Mouse (Mus musculus): ENCODE measurements at regions not wholly inside any gene's neighbourhood (a gene's known extent, or its start where the extent isn't known, plus 50 kb on each side); places are given as distances from the start of the nearest gene placed in this dataset.
"Not testable (repeated sequence)": the region's sequence is repeated elsewhere in the genome, so short reads cannot be mapped to it uniquely, and the experiment has no call there.

DNA sequence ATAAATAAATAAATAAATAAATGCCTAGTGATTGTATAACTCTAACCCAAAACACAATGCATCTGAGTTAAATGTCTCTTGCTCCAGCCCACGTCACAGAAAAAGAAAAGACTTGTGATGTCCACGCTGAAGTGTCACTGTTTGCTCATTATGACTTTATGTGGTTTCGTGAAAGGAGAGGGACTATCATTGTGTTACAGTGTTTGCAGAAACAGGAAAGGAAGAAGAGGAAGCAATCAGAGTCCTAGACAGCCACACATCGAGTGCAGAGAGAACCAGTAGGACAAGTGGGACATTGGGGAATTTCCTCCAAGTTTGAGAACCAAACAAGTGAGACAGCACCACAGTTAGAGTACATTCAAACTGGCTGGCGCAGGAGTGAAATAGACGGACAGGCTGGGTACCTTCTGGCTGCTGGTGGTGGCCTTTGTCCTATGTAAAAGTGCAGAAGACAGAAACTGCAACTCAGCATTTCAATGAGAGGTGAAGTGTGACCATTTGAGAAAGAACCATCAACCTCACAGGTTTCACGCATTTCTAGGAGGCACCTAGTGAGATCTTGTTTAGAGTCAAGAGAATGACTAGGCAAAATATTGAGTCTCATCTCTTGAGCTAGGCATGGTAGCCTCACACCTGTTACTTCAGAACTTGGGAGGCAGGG, 59.6 kb downstream of the Fasl start:
- H3K27me3 ChIP-seq (ENCODE audit: control insufficient read depth, insufficient read depth, low read length, poor library complexity, severe bottlenecking), result no peaks in the 10 kb centered on the region; the same call in 1 of the 2 replicates
- DNase-seq (ENCODE audit: low read depth, low spot score), result peak; percentile 49
- no peaks in the 10 kb centered on the region for H3K36me3 ChIP-seq (ENCODE audit: control insufficient read depth, insufficient read depth, low read length, poor library complexity, severe bottlenecking)

DNA sequence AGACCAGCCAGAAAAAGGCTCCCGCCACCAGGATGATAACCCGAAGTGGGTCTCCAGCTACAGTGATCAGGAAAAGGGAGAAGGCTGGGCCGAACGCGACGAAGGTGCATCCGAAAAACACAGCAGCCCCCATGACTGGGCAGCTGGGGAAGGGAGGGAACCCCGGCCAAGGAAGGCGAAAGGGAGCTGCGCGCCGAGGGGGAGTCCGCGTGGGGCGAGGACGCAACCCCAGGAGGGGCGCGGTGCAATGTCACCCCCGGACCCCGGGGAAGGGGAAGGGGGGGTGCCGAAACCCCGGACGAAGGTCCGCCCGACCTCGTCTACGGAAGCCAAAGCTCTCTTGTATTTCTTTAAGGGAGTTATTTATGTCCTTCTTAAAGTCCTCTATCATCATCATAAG, 60.9 kb downstream of the Fasl start:
- H3K27me3 ChIP-seq (ENCODE audit: control insufficient read depth, insufficient read depth, low read length, poor library complexity, severe bottlenecking); DNase-seq (ENCODE audit: low read depth, low spot score); H3K36me3 ChIP-seq (ENCODE audit: control insufficient read depth, insufficient read depth, low read length, poor library complexity, severe bottlenecking): not testable (repeated sequence)

DNA sequence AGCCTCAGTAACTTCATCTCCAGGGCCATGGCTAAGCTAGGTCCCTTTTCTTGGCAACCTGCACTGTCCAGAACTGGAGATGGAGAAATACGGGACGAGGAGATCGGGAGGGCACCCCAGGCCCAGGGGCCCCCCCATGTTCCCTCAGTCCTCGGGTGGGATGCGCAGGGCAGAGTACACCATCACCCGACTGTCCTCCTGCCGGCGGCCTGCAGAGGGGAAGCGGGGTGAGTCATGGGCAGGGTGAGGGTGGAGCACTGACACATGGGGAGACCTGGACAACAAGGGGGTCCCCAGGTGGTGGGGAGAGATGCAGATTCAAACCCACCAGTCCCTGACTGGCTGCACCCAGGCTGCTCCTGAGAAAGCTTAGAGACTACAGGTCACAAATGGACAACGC, 62.2 kb downstream of the Fasl start:
- not testable (repeated sequence) for H3K36me3 ChIP-seq (ENCODE audit: control insufficient read depth, insufficient read depth, low read length, poor library complexity, severe bottlenecking); H3K27me3 ChIP-seq (ENCODE audit: control insufficient read depth, insufficient read depth, low read length, poor library complexity, severe bottlenecking); DNase-seq (ENCODE audit: low read depth, low spot score)

DNA sequence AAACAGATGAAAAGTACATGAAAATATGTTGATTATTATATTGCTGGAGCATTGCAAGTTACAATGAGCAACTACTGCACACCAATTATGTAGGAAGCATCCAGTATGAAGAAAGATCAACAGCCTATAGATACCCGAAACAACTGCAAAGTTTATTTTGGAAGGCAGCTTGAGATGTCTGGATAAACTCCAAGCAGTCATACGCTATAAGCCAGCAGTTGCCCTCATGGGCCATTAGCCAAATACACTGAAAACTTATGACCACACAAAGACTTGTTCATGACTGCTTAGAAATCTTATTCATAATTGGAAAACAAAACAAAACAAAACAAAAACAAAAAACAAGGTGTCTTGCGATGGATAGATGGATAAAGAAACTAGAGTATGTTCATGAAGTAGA, 68.4 kb downstream of the Fasl start:
- no peak for DNase-seq (ENCODE audit: low read depth, low spot score)
- H3K27me3 ChIP-seq (ENCODE audit: control insufficient read depth, insufficient read depth, low read length, poor library complexity, severe bottlenecking), result no peaks in the 10 kb centered on the region
- H3K36me3 ChIP-seq (ENCODE audit: control insufficient read depth, insufficient read depth, low read length, poor library complexity, severe bottlenecking), result no peaks in the 10 kb centered on the region

DNA sequence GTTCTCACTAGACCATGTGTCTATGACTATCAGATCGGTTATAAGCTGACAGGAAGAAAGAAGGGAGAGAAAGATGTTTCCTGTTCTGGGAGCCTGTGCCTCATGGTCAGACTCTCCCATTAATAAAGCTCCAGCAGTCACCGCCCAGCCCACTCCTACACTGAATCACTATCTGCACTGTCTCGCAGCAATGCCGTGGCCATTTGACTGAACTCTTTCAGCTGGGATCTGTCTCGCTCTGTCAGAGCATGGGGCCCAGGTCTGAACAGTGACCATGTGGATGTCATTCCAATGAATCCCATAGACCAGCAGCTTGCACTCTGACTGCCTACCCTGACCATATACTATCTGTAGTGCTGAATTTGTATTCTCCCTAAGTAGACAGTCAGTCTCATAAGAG, 70.0 kb downstream of the Fasl start:
- no peaks in the 10 kb centered on the region for H3K27me3 ChIP-seq (ENCODE audit: control insufficient read depth, insufficient read depth, low read length, poor library complexity, severe bottlenecking)
- DNase-seq (ENCODE audit: low read depth, low spot score), result no peak
- H3K36me3 ChIP-seq (ENCODE audit: control insufficient read depth, insufficient read depth, low read length, poor library complexity, severe bottlenecking), result no peaks in the 10 kb centered on the region

DNA sequence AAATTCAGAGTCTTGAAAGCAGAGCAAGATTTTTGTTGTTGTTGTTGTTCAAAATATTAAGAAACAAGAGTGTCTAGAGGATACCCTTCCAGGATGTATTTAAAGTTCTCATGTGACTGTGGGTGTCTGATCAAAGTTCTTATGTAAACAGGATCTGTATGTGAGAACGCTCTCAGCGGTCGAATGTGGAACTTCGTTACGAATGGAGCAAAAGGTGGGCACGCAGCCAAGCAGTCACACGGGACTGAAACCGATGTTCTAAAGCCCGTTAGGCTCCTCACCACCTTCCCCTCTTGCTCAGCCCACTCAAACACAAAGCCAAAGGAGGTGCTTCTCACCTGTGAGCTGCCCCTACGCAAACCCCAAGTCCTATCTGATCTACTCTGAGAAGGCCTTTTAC, 75.4 kb downstream of the Fasl start:
- peak; percentile 77 for DNase-seq (ENCODE audit: low read depth, low spot score)
- Histone ChIP-seq H3K27me3 (ENCODE audit: control insufficient read depth, insufficient read depth, low read length, poor library complexity, severe bottlenecking) (no peaks in the 10 kb centered on the region), H3K36me3 (ENCODE audit: control insufficient read depth, insufficient read depth, low read length, poor library complexity, severe bottlenecking) (no peaks in the 10 kb centered on the region)

DNA sequence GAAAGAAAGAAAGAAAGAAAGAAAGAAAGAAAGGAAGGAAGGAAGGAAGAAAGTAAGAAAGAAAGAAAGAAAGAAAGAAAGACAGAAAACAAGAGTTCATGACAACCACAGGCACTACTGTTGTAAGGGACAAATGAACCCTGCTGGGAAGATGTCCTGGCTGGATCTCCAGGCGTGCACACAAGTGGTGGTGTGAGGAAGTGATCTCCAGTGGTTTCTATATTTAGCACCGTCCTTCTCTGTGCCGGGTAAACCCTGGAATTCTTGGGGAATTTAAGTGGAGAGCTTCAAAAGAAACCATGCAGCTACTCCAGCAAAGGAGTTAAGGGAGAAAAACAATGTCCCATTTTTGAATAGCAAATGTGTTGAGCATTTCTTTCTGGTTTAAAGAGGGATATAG, 76.0 kb downstream of the Fasl start:
- no peak for DNase-seq (ENCODE audit: low read depth, low spot score)
- H3K36me3 ChIP-seq (ENCODE audit: control insufficient read depth, insufficient read depth, low read length, poor library complexity, severe bottlenecking), result no peaks in the 10 kb centered on the region
- H3K27me3 ChIP-seq (ENCODE audit: control insufficient read depth, insufficient read depth, low read length, poor library complexity, severe bottlenecking), result no peaks in the 10 kb centered on the region

DNA sequence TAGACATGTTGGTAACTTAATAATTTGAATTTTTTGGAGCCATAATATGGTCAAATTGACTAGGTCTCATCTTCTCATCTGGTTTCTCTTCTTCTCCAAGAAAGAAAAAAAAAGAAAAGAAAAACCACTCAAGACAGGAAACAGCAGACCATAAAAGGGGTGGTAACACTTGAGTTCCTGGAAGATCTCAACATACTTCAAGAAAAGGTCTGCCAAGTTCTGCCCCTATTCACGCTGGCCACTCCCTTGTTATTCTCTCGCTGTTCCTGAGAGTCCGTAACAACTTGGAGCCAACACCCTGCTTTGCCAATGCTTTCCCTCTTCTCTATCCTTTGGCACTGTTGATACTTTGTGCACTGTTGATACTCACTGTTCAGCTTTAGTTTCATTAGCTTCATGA, 81.2 kb downstream of the Fasl start:
- DNase-seq (ENCODE audit: low read depth, low spot score), result no peak
- Histone ChIP-seq H3K27me3 (ENCODE audit: control insufficient read depth, insufficient read depth, low read length, poor library complexity, severe bottlenecking) (no peaks in the 10 kb centered on the region), H3K36me3 (ENCODE audit: control insufficient read depth, insufficient read depth, low read length, poor library complexity, severe bottlenecking) (no peaks in the 10 kb centered on the region)

DNA sequence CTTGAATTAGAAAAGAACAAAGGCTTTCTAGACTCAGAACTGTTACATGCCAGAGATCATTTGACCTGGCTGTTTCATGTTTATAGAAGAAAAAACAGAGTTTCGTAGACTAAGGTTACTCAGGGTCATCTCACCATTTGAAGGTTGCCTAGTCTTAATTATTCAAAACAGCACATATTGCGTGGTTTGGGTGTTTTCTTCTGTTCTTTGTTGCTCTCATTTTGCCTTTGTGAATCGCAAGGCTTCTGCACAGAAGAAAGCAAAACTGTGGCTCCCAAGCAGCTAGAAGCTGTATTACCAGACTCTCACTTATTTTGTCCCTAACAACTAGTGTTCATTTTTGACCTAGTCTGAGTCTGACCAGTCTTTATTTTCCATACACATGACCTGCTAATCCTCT, 83.3 kb downstream of the Fasl start:
- DNase-seq (ENCODE audit: low read depth, low spot score), result no peak
- H3K36me3 ChIP-seq (ENCODE audit: control insufficient read depth, insufficient read depth, low read length, poor library complexity, severe bottlenecking), result no peaks in the 10 kb centered on the region
- H3K27me3 ChIP-seq (ENCODE audit: control insufficient read depth, insufficient read depth, low read length, poor library complexity, severe bottlenecking), result no peaks in the 10 kb centered on the region

DNA sequence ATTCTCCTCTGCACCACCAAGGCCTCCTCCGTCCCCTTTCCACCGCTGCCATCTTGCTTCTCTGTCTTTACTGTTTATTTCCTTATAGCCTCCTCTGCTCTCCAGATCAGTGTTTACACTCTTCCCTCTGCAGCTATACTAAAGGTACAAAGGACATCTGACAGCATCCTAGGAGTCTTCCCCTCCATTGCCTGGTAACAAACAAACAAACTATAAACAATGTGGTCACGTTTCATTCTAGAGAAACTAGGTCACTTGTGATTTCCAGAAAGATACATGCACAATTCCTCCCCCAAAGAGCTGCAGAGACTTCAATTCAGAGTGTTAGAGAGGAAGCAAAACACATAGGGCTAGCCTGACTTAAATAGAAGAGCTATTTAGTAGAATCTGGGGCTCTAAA, 83.8 kb downstream of the Fasl start:
- Histone ChIP-seq H3K36me3 (ENCODE audit: control insufficient read depth, insufficient read depth, low read length, poor library complexity, severe bottlenecking) (no peaks in the 10 kb centered on the region), H3K27me3 (ENCODE audit: control insufficient read depth, insufficient read depth, low read length, poor library complexity, severe bottlenecking) (no peaks in the 10 kb centered on the region)
- DNase-seq (ENCODE audit: low read depth, low spot score), result no peak

DNA sequence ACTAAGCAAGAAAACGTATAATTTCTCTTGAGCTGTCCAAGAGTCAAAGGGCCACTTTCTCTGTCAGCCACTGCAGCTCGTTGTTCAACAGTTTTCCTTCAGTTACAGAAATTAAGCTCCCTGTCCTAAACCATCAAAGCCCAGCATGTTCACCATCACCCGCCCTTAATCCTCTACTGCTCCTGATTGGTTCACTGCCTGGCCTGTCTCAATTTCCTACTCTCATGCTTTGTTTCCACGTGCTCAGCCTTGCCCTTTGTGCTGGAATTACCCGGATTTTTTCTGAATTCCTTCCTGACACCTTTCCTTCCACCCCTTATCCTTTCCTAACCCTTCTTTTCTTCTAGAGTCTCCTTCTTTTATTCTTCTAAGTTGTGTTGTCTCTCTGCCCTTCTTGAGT, 92.4 kb downstream of the Fasl start:
- Histone ChIP-seq H3K27me3 (ENCODE audit: control insufficient read depth, insufficient read depth, low read length, poor library complexity, severe bottlenecking) (no peaks in the 10 kb centered on the region), H3K36me3 (ENCODE audit: control insufficient read depth, insufficient read depth, low read length, poor library complexity, severe bottlenecking) (no peaks in the 10 kb centered on the region; the same call in 1 of the 2 replicates)
- no peak for DNase-seq (ENCODE audit: low read depth, low spot score)

DNA sequence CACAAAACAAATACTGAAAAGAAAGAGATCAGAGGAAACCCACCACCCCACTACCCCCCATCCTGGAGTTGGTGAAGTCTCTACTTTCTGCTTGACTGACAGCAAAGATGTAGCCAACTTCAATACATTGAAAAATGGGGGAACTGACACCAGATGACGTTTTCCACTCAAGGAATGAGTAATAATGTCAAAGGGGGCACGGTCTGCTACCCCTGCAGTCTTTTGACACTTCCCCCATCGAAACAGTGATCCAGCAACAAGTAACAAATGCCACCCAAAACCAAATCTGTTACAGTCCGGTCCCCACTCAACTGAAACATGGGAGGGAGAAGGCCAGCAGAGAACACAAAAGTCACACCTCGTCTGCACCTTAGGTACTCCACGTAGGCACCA, 94.5 kb downstream of the Fasl start:
- no peaks in the 10 kb centered on the region for H3K27me3 ChIP-seq (ENCODE audit: control insufficient read depth, insufficient read depth, low read length, poor library complexity, severe bottlenecking)
- no peaks in the 10 kb centered on the region; the same call in 1 of the 2 replicates for H3K36me3 ChIP-seq (ENCODE audit: control insufficient read depth, insufficient read depth, low read length, poor library complexity, severe bottlenecking)
- DNase-seq (ENCODE audit: low read depth, low spot score), result peak; percentile 41

DNA sequence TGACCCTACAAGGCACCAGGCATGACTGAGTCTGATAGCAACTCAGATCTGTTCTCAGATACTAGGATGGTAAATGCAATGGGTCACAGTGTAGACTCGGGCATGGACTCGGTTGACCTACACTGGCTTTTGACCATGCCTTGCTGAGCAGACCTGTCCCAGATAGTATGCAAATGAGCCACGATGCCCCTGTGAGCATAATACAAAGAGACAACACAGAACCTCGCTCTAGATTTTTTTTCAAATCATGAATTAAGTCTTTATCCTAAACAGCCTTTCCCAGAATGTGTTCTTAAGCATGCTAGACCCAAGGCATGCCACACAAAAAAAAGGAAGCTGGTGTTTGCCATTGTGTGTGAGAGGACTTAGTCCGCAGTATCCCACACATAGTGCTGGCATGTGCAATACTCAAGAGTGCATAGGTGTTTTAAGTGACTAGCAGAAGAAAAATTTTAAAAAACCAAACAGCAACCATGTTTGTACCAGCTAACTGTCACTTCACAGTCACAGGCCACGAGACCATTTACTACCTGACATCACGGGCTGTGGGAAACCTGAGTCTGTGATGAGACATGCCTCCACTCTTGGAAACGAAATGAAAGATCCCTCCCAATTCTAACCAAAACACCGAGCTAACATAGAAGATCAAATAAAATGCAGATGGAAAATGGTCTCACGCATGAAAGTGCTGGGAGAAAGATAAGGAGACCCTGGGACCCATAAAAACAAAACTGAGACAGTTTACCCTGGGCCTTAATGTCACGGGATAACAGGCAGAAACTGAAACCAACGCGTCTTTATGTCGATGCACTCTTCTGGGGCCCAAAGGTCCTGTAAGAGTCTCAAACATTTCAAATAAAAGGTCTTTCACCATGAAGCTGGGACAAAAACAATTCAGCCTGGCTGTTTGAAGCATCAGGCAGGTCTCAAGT, 95.2 kb downstream of the Fasl start:
- DNase-seq (ENCODE audit: low read depth, low spot score), result no peak
- Histone ChIP-seq H3K36me3 (ENCODE audit: control insufficient read depth, insufficient read depth, low read length, poor library complexity, severe bottlenecking) (no peaks in the 10 kb centered on the region; the same call in 1 of the 2 replicates), H3K27me3 (ENCODE audit: control insufficient read depth, insufficient read depth, low read length, poor library complexity, severe bottlenecking) (no peaks in the 10 kb centered on the region)

DNA sequence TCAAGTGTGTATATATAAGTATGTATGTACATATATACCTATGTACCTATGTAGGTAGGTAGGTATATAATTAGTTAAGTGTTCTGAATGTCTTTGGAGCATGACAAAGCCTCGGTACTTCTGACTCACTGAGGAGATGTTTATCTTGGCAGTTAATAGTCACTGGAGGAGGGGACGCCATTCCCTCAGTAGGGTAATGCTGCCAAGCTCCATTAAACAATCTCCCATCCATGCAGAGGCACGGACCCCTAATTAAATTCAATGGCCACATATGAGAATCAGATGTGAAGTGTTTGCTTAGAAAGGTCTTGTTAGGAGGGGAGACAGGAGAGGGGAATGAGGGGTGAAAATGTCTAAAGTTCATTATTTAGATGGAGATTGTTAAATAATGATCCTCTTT, 99.3 kb downstream of the Fasl start:
- Histone ChIP-seq H3K27me3 (ENCODE audit: control insufficient read depth, insufficient read depth, low read length, poor library complexity, severe bottlenecking) (no peaks in the 10 kb centered on the region), H3K36me3 (ENCODE audit: control insufficient read depth, insufficient read depth, low read length, poor library complexity, severe bottlenecking) (no peaks in the 10 kb centered on the region; the same call in 1 of the 2 replicates)
- DNase-seq (ENCODE audit: low read depth, low spot score), result no peak

DNA sequence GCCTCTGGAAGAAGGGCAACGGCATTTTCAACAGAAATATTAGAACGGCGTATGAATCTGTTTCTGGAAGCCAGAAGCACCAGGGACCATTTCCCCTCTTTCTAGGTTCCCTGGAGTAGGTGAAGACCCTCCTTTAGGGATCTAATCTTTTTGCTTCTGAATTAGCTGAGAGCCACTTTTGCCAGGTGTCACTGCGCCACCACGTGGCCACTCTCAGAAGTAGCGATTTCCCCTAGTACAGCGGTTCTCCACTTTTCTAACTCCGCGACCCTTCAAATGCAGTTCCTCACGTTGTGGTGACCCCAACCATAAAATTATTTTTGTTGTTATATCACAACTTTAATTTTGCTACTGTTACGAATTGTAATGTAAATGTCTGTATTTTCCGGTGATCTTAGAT, 100.7 kb downstream of the Fasl start:
- Histone ChIP-seq H3K36me3 (ENCODE audit: control insufficient read depth, insufficient read depth, low read length, poor library complexity, severe bottlenecking) (no peaks in the 10 kb centered on the region; the same call in 1 of the 2 replicates), H3K27me3 (ENCODE audit: control insufficient read depth, insufficient read depth, low read length, poor library complexity, severe bottlenecking) (no peaks in the 10 kb centered on the region)
- DNase-seq (ENCODE audit: low read depth, low spot score), result peak; percentile 72

Measured in splenic B cell, adult 2 months (primary cell).